Mouse (Mus musculus) hindbrain, postnatal 0 days (tissue): Measurements from ENCODE around the gene Map3k7. TPM values are rescaled to one million over a fixed set of nuclear protein-coding genes. Genes with fewer than 3 reads are reported as not detected.

Source experiments
- ATAC-seq: fragments of 200-750 bp; cut with Nextera tagmentation; 2 replicates; pipeline ENCODE4 v1.8.0; 2017; ENCODE audit warnings: mild to moderate bottlenecking, moderate TSS enrichment, moderate library complexity
- DNase-seq: peaks from one replicate; pipeline ENCODE4 v3.0.0-alpha.2; 2015; ENCODE audit warnings: low spot score
- H3K27ac ChIP-seq: fragments of 300-500 bp; sonication (generic); 2 replicates; pipeline ENCODE4 v1.5.1; 2014; ENCODE audit warnings: mild to moderate bottlenecking
- H3K27me3 ChIP-seq: fragments of 300-500 bp; sonication (generic); 2 replicates; pipeline ENCODE4 v1.6.1; 2014; ENCODE audit warnings: low read length, mixed read lengths; ENCODE audit not compliant: insufficient read depth
- H3K36me3 ChIP-seq: fragments of 300-500 bp; sonication (generic); 2 replicates; pipeline ENCODE4 v1.6.1; 2014; ENCODE audit warnings: low read length, mixed read lengths; ENCODE audit not compliant: insufficient read depth
- H3K4me1 ChIP-seq: fragments of 300-500 bp; sonication (generic); 2 replicates; pipeline ENCODE4 v1.6.1; 2014; ENCODE audit warnings: antibody characterized with exemption, low read length, mixed read lengths; ENCODE audit not compliant: insufficient read depth
- H3K4me2 ChIP-seq: fragments of 300-500 bp; sonication (generic); 2 replicates; pipeline ENCODE4 v1.6.1; 2014; ENCODE audit warnings: low read depth, mild to moderate bottlenecking, low read length, moderate library complexity, mixed read lengths
- H3K4me3 ChIP-seq: fragments of 300-500 bp; sonication (generic); 2 replicates; pipeline ENCODE4 v1.5.1; 2014; ENCODE audit warnings: low read length
- H3K9ac ChIP-seq: fragments of 300-500 bp; sonication (generic); replicated peaks from 2 replicates; pipeline ENCODE4 v1.6.1; 2014; ENCODE audit warnings: mild to moderate bottlenecking, low read length, moderate library complexity, mixed read lengths
- H3K9me3 ChIP-seq: fragments of 300-500 bp; sonication (generic); 2 replicates; pipeline ENCODE4 v1.6.1; 2016; ENCODE audit warnings: low read length, mixed read lengths
- CTCF ChIP-seq: IDR thresholded peaks from 2 replicates; pipeline ENCODE4 v1.5.1; 2016; ENCODE audit warnings: antibody characterized with exemption, control low read depth, low read depth
- WGBS: fragments of 180-500 bp; shearing (Covaris S2); extraction: QIAGEN DNeasy Blood & Tissue Kit; methylation state at CpG from one replicate; pipeline ENCODE4 v1.1.7; 2014; 5-methylcytosine and 5-hydroxymethylcytosine counted together
- polyA plus RNA-seq: library from polyadenylated mRNA; unstranded; fragments of >200 nt; fragmentation: Nextera tagmentation; extraction: Ambion mirVana; gene quantifications from 2 replicates; pipeline ENCODE4 v1.2.1, GENCODE M21; 2015
- total RNA-seq: library from RNA; depleted of rRNA; stranded (reverse); fragments of >200 nt; gene quantifications from 2 replicates; pipeline ENCODE4 v1.2.3, GENCODE M21; 2014

Map3k7 gene
- total and polyA plus RNA-seq, 2 experiments from 2014 or later: 16.0 to 47.0 TPM

DNA sequence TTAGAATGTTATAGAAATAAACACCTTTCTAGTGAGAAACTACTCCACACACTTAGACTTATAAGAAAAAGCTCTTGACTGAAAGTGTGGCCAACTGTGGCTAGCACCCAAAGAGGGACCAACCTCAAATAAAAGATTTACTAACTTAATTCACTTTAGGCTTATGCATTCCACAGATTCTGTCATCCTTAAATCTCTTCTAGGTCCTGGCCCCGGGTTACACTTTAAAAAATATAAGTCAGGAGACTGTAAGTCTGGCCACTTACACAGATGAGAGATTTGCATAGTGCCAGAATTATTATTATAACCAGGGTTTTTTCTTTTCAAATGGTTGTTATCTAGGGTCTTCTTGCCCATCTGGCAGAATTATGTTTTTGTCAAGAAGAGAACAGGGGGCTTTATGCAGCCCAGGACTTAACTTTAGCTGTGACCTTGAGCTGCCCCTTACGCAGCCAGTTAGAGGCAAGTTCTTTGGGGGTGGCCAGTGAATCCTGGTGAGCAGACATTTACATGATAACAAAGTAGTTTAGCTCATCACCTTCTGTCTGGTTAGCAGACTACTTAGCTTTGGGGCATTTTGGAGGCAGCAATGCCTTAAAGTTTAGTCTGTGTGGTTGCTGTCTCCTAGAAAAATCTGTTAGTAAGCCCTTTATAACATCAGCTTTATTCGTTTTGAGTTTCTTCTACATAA is 11.5 kb downstream of the Map3k7 start:
- ATAC-seq (no peak), DNase-seq (no peak)
- no peak overlapping the region for H3K9ac ChIP-seq
- no peaks in the 10 kb centered on the region for H3K27me3 ChIP-seq
- no peak for TF ChIP-seq CTCF
- peaks cover 11% of the 10 kb centered on the region; the same call in 1 of the 2 replicates for H3K36me3 ChIP-seq
- H3K9me3 ChIP-seq: no peaks in the 10 kb centered on the region
- H3K4me3 ChIP-seq: no peak overlapping the region
- no peak overlapping the region for H3K4me2 ChIP-seq
- no peak overlapping the region for H3K27ac ChIP-seq
- 78% methylated on average over 3 of the region's 3 CpGs for WGBS
- no peaks in the 10 kb centered on the region for H3K4me1 ChIP-seq

GRCm38 (mm10) chr4:31981863-31982262 is 18.0 kb downstream of the Map3k7 start:
- Histone ChIP-seq H3K9me3 (no peaks in the 10 kb centered on the region), H3K4me1 (no peaks in the 10 kb centered on the region), H3K27ac (no peak overlapping the region), H3K4me3 (no peak overlapping the region), H3K9ac (no peak overlapping the region), H3K36me3 (peaks cover 32% of the 10 kb centered on the region; the same call in 1 of the 2 replicates), H3K4me2 (no peak overlapping the region), H3K27me3 (no peaks in the 10 kb centered on the region)
- ATAC-seq (no peak), DNase-seq (no peak)
- 94% methylated on average over 8 of the region's 8 CpGs for WGBS
- no peak for TF ChIP-seq CTCF

DNA sequence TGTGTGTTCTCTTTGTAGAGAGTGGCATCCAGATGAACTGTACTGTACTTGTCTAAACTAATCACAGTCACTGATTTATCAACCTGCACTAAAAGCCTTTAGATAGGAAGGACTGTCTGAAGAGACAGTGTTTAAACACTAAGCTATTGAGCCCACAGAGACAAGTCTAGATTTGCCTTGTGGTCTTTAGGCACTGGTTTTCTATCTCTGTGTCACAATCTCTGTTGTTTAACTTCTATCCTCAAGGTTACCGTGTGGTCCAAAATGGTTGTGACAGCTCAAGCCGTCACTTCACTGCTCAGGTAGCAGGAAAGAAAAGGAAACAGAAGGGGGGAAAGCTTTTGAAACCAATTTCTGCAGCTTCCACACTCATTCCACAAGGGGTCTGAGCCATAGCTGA is 29.5 kb downstream of the Map3k7 start:
- DNase-seq (no peak), ATAC-seq (no peak)
- Histone ChIP-seq H3K36me3 (peaks cover 42% of the 10 kb centered on the region), H3K9ac (no peak overlapping the region), H3K9me3 (no peaks in the 10 kb centered on the region), H3K27me3 (no peaks in the 10 kb centered on the region), H3K4me3 (no peak overlapping the region), H3K4me1 (no peaks in the 10 kb centered on the region), H3K27ac (no peak overlapping the region), H3K4me2 (no peak overlapping the region)
- no peak for TF ChIP-seq CTCF
- 94% methylated on average over 2 of the region's 2 CpGs for WGBS

DNA sequence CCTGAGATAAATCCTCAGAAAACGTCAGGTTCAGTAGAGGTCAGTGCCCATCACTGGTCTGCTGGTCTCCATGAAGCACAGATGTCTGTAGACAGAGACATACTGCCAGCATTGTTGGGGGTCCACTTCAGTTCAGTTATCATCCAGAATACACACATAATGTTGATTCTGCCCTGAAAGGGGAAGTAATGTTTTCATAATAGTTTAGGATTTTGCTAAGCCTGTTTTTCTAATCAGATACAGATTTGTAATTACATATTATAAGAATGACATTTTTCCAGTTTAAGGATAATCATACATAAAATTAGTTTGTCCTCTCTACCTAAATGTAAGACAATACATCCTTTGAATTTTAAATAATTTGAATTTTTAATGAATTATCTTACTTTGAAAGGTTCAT is 30.0 kb downstream of the Map3k7 start:
- WGBS: 42% methylated on average over 1 of the region's 1 CpGs
- no peak for TF ChIP-seq CTCF
- Histone ChIP-seq H3K4me2 (no peak overlapping the region), H3K27me3 (no peaks in the 10 kb centered on the region), H3K27ac (no peak overlapping the region), H3K36me3 (peaks cover 42% of the 10 kb centered on the region), H3K4me3 (no peak overlapping the region), H3K9ac (no peak overlapping the region), H3K4me1 (no peaks in the 10 kb centered on the region), H3K9me3 (no peaks in the 10 kb centered on the region)
- DNase-seq: no peak
- no peak for ATAC-seq

DNA sequence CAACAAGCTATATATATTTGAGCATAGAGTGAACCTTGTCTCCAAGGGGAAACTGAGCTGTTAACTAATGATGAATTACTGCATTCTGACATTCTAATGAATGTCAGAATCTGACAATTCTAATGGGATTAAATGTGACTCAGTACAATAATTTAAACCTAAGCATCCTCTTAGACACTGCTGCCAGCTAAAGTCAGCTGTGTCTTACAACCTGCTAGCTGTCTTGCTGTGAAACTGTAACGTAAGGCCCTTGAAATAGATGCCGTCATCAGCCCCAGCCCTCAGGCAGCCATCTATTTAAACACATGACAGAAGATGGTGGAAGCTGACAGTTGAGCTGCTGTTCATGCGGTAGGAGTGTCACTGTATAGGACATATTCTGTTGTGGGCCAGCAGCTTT is 37.6 kb downstream of the Map3k7 start:
- H3K4me3 ChIP-seq: no peak overlapping the region
- DNase-seq (no peak), ATAC-seq (no peak)
- no peaks in the 10 kb centered on the region for H3K4me1 ChIP-seq
- H3K9me3 ChIP-seq: no peaks in the 10 kb centered on the region
- no peaks in the 10 kb centered on the region for H3K27me3 ChIP-seq
- 70% methylated on average over 3 of the region's 3 CpGs for WGBS
- no peak overlapping the region for H3K4me2 ChIP-seq
- no peak overlapping the region for H3K9ac ChIP-seq
- no peak for TF ChIP-seq CTCF
- H3K27ac ChIP-seq: no peak overlapping the region
- H3K36me3 ChIP-seq: peaks cover 14% of the 10 kb centered on the region; the same call in 1 of the 2 replicates

- H3K27me3 ChIP-seq: no peaks in the 10 kb centered on the region
- no peak overlapping the region for H3K27ac ChIP-seq
- H3K36me3 ChIP-seq: peaks cover 16% of the 10 kb centered on the region
- ATAC-seq (no peak), DNase-seq (no peak)
- 94% methylated on average over 6 of the region's 6 CpGs for WGBS
- no peak for TF ChIP-seq CTCF
- H3K9me3 ChIP-seq: no peaks in the 10 kb centered on the region
- H3K4me2 ChIP-seq: no peak overlapping the region
- H3K9ac ChIP-seq: no peak overlapping the region
- no peaks in the 10 kb centered on the region for H3K4me1 ChIP-seq
- H3K4me3 ChIP-seq: no peak overlapping the region
These were observed 41.1 kb downstream of the Map3k7 start for GRCm38 (mm10) chr4:32004773-32005591.

DNA sequence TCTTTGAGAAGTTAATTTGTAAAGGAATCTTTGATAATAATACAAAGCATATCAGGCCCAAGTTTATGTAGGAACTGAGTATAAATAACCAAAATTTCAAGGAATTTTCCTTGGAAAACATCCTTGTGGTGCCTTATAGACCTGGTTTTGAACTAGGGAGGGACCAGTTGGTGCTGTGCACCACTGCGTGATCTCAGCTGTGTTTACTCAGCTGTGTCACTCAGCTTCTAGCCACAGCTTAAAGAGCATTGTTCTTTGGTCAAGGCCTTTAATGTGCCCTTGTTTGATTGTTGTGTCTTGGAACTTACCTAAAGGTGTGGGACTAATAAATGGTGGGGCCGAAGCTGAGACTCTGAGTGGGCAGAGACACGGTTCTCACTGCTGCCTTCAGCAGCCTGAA is 43.3 kb downstream of the Map3k7 start:
- no peak overlapping the region for H3K4me2 ChIP-seq
- H3K4me3 ChIP-seq: no peak overlapping the region
- peaks cover 22% of the 10 kb centered on the region for H3K36me3 ChIP-seq
- no peaks in the 10 kb centered on the region for H3K4me1 ChIP-seq
- no peak overlapping the region for H3K9ac ChIP-seq
- no peak for TF ChIP-seq CTCF
- DNase-seq: no peak
- H3K27me3 ChIP-seq: no peaks in the 10 kb centered on the region
- 76% methylated on average over 3 of the region's 3 CpGs for WGBS
- H3K27ac ChIP-seq: no peak overlapping the region
- ATAC-seq: no peak
- H3K9me3 ChIP-seq: no peaks in the 10 kb centered on the region
